Mouse (Mus musculus) erythroblast, embryonic 14.5 days (primary cell): ENCODE data around the gene Mrpl57.

Source experiments
- GATA1 ChIP-seq: IDR thresholded peaks from 2 replicates; pipeline ENCODE4 v1.6.1; 2012; ENCODE audit warnings: low read length, inconsistent platforms, mixed read lengths
- TAL1 ChIP-seq: IDR thresholded peaks from 3 replicates; pipeline ENCODE4 v1.6.1; 2012; ENCODE audit warnings: low read length, inconsistent platforms, mixed read lengths

DNA sequence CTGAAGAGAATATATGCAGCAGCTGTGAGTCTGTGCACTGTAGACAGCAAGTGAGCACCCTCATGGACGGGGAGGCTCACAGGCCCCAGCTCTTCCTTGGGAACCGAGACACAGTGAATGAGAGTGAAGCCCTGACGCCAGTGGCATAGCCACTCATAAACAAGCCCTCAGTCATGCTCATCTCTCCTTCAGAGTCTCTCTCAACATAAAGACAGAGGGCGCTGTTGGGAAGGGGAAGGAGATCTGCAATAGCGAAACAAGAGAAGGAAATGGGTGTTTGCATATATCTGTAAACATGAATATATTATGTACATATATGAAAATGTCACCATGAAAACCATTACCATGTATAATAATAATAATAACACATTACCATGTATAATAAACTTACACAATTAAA is 17.5 kb upstream of the Mrpl57 start:
- TF ChIP-seq TAL1 (no peak), GATA1 (no peak)
